Mouse (Mus musculus) heart, postnatal 0 days (tissue): ENCODE measurements around the gene Arf6.

Source experiments
- CTCF ChIP-seq: IDR thresholded peaks from 2 replicates; pipeline ENCODE4 v1.5.1; 2016; ENCODE audit warnings: antibody characterized with exemption, control low read depth, low read depth
- EP300 ChIP-seq: IDR thresholded peaks from 2 replicates; pipeline ENCODE4 v1.6.1; 2016; ENCODE audit warnings: antibody characterized with exemption, low read depth

GRCm38 (mm10) chr12:69394456-69394855 lies 22.5 kb downstream of the Arf6 start:
- TF ChIP-seq CTCF (no peak), EP300 (no peak)
